Mouse (Mus musculus) liver, adult (tissue): ENCODE results near the gene Pum3.

ENCODE experiments used
- GATA4 ChIP-seq: IDR thresholded peaks from 2 replicates; pipeline ENCODE4 v1.6.1; 2014; ENCODE audit warnings: mild to moderate bottlenecking, low read length; ENCODE audit not compliant: insufficient replicate concordance

The Pum3 gene

DNA sequence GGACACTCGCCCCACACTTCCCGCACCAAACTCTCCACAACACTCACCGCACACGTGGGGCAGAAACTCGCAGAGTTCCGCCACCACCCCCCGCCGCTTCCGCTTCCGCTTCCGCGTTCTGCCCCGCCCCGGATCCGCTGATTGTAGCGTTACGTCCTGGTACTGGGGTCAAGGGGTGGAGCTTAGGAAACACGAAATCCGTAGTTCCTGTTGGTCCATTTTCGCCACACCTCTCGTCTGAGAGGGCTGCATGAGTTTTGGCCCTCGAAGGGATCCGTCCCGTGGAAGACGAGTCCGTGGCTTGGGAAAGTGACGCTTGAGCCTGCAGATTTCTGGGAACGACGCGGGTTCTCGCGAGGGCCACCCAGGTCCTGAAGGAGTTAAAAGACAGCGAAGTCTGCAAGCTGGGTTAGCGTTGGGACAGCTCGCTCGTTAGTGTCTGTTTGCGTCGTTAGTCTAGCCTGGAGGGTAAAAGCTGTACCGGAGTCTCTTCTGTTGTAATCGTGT, at the start of gene Pum3:
Gene Pum3, minus strand, starts transcription at position 81 of the 507 bp plus-strand sequence.
- TF ChIP-seq GATA4, result peak; percentile 83; the same call in 1 of the 2 replicates

DNA sequence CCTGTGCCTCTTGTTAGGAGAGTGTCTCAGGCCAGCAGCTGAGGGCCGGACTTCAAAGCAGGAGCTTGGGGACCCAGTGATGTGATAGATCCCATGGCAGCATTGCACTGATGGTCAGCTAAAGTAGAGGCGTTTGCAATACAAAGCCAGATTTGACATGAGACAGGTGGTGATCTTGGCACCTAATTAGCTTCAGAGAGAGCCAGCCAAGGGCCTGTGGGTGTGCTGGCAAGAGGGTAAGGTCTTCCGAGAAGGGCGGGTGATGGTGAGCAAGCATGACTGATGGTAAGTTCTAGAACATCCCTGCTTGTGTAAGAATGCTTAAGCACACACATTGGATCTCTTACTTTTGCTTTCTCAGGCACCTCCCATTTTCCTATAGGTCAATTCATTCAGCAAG, 37.1 kb upstream of the Pum3 start:
- TF ChIP-seq GATA4, result no peak

DNA sequence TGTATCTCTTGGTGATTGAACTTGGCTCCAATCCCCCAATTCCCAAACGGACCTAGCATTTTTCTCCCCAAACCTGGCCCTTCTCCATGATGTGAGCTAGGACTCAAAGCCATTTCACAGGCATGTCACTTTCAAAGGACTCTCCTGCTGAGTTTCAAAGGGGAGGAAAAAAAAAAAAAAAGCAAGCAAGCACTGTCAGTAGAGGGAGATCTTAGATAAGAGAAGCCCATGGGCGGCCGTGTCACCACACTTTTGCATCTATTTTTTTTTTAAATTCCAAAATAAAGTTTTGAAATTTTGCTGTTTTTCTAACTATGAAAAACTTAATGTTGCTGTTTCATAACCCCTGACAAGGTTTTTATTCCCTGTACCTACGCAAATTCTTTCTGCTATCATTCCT, 33.0 kb upstream of the Pum3 start:
- TF ChIP-seq GATA4, result no peak

DNA sequence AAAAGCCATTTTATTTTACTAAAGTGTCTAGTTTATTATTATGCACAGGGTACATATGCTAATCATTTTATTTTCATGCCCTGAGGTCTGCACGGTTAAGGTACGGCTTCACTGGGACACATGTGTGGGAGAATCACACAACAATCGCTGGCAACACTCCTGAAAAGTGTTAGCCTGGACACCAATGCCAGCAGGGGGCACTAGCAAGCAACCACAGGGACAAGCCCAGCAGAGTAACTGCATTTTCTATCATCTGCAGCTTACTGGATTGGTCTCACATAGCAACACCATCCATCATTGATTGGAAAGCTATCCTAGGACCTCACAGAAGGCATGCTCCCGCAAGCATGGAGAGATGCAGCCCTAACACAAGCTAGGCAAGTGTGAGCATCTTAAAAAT, 20.8 kb upstream of the Pum3 start:
- no peak for TF ChIP-seq GATA4

DNA sequence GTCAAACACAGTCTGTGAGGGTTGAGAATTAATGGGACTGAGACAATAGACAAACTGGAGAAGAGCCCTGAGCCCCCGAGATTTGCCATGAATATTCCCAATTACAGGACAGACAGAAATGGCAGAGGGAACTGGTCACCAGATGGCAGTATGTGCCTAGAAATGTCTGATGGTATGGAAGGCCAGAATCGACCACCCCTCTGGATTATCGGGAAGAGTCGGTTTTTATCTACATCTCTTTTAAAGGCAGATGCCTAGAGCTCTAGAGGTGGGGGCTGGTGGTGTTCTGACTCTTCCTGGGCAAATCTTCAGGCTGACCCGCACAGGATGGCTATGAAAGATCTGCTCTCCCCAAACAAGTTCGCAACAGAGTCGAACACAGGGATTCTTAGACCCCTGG, 17.9 kb upstream of the Pum3 start:
- TF ChIP-seq GATA4, result no peak

DNA sequence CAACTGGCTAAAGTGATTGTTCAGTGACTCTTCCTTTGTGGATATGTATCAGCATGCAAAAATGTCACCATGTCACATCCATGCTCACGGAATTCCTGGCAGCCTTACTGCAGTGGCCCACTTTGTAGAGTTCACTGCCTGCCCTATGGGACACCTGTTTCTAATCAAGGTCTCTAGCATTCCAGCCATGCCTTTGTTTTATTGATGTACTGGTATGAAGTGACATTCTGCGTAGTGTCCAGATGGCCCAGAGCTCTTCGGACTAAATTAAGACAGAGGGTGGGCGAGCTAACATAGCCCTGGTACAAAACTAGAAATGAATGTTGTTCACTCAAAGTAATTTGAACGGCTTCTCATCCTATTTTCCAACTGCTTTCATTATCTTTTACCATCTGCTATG, 11.5 kb upstream of the Pum3 start:
- no peak for TF ChIP-seq GATA4

DNA sequence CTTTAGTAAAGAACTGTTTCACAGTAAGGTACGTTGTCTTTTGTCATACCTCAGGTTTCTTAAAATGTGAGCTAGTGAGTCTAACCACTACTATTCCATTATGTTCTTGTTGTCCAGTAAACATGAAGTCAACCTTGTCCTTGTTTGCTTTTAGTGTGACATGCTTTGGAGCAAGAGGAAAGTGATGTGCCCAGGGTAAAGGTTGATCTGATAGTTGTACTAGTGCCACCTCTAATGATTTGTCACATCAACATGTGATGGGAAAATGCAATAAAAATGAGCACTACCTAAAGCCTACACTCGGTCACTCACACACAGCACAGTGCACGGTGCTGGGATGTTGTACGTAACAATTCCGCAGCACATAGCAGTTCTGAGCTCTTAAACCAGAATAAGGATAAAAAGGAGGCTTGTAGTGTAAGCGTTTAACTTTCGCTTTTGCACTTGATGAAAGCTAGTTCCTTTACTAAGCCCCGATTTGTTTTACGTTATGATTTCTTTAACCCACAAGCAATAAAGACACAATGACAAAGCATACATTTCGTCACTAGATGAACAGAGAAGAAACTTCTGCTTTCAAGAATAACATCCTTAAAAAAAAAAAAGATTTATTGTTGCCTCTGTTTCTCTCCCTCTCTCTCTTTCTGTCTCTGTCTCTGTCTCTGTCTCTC, 8.5 kb upstream of the Pum3 start:
- TF ChIP-seq GATA4, result peak; percentile 64; the same call in 1 of the 2 replicates

DNA sequence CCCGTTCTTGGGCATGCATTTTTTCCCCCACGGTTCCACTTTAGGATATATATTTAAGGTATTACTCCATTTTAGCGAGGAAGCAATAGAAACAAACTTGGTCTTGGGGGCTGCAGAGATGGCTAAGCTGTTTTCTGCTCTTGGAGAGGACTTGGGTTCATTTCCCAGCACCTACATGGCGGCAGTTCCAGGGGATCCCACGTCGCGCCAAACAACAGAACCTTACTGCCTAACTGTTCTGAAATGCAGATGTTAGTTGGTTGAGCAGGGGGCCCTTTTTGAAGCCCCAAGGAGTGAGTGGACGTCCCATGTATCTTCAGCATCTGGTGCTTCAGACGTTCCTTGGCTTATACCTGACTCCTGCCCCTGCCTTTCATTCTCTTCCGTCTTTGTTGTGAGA, 781 bp upstream of the Pum3 start:
- no peak for TF ChIP-seq GATA4

DNA sequence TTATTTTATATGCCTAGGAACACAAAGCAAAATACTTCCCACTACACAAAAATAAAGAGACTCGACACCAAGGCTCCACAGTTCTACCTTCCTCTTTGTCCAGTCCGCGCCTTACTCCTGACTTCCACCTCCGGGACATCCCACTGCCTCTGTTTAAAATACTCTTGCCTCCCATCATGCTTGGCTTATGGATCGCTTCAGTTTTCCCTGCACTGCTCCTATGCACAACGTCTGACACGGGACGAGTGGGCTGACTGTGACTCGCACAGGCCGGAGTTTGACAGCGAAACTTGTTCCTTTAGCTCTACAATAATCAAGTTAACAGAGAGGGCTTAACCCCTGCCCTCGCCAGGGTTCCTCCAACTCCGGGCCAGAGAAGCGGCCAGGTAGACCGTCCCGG, 344 bp downstream of the Pum3 start:
- TF ChIP-seq GATA4, result no peak

DNA sequence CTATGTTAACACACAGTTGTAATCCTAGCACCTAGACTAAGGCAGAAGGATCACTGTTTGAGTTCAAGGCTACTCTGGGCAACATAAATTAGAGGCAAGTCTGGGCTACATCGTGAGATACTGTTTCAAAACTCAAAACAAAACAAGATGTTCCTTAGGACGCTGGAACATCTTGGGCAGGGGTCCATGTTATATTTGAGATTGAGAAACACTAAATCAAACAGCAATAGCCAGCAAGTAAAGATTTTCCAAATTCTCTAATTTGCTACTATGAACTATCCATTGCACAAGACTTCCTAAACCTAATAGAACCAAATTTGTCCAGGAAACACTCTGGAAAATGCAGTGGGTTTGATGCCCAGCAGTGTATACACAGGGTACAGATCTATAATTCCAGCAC, 1.8 kb downstream of the Pum3 start:
- TF ChIP-seq GATA4, result no peak

DNA sequence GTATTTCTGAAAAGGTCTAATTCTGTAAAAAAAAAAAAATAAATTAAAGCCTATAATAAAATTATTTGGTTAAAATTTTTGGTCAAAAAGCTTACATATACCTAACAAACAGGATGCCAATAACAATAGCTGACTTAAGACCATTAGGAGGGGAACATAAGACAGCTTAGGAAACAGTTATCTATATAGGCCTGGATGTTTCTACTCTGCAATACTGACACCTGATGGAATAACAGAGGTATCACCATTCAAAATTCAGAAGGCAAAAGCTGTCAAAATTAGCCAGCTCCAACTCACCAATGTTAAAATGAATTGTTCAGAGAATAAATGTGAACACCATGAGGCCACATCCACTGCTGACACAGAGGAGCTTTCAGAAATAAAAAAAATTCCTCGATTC, 3.2 kb downstream of the Pum3 start:
- TF ChIP-seq GATA4, result no peak

DNA sequence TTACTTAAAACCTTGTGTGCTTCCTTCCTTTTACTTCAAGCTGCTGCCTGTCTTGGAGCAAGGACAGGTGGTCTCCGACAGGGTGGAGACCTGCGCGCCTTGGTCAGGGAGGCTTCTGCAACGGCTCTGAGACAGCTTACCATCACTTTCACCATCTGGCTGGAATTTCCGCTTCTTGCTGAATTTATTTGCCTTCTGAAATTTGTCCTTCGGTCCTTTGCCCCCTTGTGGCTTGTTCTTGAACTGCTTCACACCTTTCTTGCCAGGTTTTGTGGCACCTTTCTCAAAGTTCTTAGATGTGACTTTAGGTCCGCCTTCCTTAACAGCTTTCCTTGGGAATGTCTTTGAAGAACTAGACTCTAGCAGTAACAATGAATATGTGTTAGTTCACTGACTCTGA, 4.0 kb downstream of the Pum3 start:
- TF ChIP-seq GATA4, result no peak

DNA sequence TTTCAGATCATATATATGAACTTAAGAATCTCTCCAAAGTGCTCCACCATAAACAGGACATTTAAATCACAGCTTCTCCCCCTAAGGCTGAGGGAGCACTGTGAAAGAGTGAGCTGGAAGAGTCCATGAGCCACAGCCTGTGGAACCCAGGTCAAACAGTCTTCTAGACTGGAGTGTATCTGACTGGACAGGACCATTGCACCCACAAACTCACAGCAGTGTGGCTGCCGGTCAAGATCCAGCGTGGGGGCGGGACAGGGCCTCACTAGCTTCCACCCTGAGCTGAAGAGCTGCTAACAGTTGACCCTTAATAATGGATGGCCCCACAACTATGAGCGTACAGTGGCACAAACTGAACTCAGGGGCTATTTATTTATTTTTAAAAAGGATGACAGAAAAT, 12.2 kb downstream of the Pum3 start:
- TF ChIP-seq GATA4, result no peak

DNA sequence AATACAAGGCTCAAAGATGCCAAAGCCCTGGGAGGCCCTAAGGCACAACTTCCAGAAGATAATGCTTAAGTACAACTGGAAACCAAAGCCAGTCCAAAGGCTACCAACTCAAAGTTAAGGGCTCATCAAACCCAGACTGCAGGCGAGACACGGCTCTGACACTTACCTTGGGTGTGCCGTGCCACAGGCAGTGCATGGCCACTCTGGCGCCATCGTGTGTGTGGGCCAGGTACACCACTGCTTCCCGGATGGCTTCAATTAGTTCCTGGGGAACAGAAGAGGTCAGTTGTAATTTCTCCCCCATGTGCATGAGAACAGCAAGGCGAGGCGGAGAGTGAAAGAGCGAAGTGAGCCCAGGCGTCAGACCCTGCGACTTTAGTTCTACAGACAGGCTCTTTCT, 13.1 kb downstream of the Pum3 start:
- no peak for TF ChIP-seq GATA4

DNA sequence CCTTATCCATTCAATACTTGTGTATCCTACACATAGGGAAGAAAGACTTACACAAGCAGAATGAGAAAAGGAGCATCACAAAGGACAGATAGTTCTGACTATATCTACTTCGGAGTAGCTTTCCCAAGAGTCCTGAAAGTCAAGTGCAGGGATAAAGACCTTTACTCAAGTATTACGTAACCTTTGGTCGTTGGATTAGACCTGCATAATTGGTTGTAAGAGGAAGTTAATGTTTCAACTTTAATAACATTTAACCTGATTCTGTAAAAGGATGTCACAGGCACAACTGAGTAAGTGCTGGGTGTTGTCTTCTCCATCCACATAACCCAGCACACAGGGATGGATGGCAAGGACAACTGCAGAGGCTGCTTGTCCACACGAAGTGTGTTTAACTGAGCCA, 18.3 kb downstream of the Pum3 start:
- no peak for TF ChIP-seq GATA4

DNA sequence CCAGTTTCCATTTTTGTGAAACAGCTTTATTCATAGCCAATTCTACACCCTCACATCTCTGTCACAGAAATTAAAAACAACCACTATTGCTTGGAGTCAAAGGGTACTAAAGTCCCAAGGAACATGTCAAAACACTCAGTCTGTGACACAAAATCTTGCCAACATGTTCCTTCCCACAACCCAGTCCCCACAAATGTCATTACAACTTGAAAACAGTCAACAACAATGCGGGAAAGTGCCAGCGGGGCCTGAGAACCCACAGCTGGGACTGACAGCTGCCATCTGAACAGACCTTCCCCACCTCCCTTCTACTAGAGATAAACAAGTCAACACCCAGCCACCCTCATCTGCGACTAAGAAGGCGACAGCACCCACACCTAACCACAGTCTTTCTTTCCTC, 18.9 kb downstream of the Pum3 start:
- TF ChIP-seq GATA4, result no peak

DNA sequence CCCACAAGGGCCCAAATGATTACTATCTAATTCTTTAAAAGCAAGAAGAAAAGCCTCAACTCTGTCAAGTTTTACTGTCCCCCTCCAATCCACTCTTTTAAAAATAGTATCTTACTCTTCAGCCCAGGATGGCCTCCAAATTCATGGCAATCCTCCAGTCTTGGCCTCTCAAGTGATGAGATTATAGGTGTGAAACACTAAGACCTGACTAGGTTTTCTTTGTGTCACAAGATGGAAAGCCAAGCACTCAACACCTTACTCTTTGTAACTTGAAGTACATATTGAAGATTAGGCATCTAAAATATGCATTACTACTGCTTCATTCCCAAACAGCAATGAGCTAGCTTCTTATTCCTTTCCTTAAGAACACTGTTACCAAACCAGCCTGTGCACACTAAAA, 19.8 kb downstream of the Pum3 start:
- TF ChIP-seq GATA4, result no peak
